Mouse (Mus musculus) embryonic fibroblast, embryonic 13.5 days (primary cell): ENCODE measurements around the gene Arnt. TPM values are rescaled to one million over a fixed set of nuclear protein-coding genes. Genes with fewer than 3 reads are reported as not detected.

Experiments
- H3K27ac ChIP-seq: 2 replicates; pipeline ENCODE4 v1.5.1; 2012; ENCODE audit warnings: low read length, control low read depth, inconsistent platforms; ENCODE audit not compliant: insufficient read depth
- H3K4me1 ChIP-seq: 2 replicates; pipeline ENCODE4 v1.6.1; 2011; ENCODE audit warnings: low read length; ENCODE audit not compliant: control insufficient read depth, insufficient read depth
- H3K4me3 ChIP-seq: 2 replicates; pipeline ENCODE4 v1.5.1; 2011; ENCODE audit warnings: mild to moderate bottlenecking, control low read depth, low read length; ENCODE audit not compliant: insufficient read depth
- CTCF ChIP-seq: IDR thresholded peaks from 2 replicates; pipeline ENCODE4 v1.5.1; 2011; ENCODE audit warnings: mild to moderate bottlenecking, control low read depth, low read length, moderate library complexity, borderline replicate concordance; ENCODE audit not compliant: insufficient read depth
- POLR2A ChIP-seq: IDR thresholded peaks from 2 replicates; pipeline ENCODE4 v1.6.1; 2011; ENCODE audit warnings: low read depth, mild to moderate bottlenecking, control low read depth, low read length, moderate library complexity
- polyA plus RNA-seq: library from polyadenylated mRNA; stranded (reverse); fragments of >200 nt; gene quantifications from 2 replicates; pipeline ENCODE4 v1.2.4, GENCODE M21; 2011; ENCODE audit warnings: low read depth; ENCODE audit not compliant: missing spikeins, insufficient read length

Arnt gene
- polyA plus RNA-seq, 1 experiment = 72.1 TPM

DNA sequence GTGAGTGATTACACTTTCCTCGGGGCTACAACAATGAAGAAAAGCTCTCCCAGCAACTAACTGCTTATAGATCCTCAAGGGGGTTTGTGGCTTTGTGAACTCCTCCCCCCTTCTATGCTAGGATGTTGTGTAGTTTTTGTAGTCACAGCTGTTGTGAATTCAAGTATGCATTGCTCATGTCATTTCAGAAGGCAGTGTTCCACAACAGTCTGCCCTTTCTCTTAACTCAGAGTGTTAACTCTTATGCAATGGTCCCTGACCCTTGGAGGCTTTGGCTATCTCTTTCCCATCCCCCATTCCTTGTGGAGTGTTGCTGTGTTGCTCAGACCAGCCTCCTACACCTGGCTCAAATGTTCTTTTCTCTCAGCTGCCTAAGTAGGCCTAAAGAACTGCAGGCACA lies 25.2 kb downstream of the Arnt start:
- Histone ChIP-seq H3K4me3 (no peak overlapping the region), H3K4me1 (no peaks in the 10 kb centered on the region), H3K27ac (no peak overlapping the region)
- no peak for TF ChIP-seq POLR2A
- no peak for TF ChIP-seq CTCF

GRCm38 (mm10) chr3:95463852-95464251 lies 29.7 kb downstream of the Arnt start:
- Histone ChIP-seq H3K27ac (no peak overlapping the region), H3K4me1 (no peaks in the 10 kb centered on the region), H3K4me3 (no peak overlapping the region)
- TF ChIP-seq POLR2A (no peak), CTCF (no peak)

GRCm38 (mm10) chr3:95478966-95479365 lies 44.8 kb downstream of the Arnt start:
- Histone ChIP-seq H3K4me1 (no peaks in the 10 kb centered on the region), H3K4me3 (no peak overlapping the region), H3K27ac (no peak overlapping the region)
- no peak for TF ChIP-seq POLR2A
- no peak for TF ChIP-seq CTCF

DNA sequence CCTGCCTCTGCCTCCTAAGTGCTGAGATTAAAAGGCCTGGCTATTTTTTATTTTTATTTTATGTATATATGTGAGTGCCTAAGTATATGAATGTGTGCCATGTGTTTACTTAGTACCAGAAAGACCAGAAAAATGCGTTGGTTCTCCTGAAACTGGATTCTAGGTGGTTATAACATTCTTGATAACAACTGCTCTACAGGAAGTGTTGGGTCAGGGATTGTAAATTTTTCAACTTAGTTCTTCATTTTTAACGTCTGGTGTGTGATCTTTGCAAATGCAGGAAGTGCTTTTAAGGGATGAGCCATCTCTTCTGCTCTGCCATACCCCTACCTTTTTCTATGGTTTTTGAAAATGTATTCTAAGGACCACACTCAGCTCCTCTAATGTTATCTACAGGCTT lies 52.2 kb downstream of the Arnt start:
- no peak overlapping the region for H3K4me3 ChIP-seq
- H3K4me1 ChIP-seq = no peaks in the 10 kb centered on the region
- H3K27ac ChIP-seq = no peak overlapping the region
- no peak for TF ChIP-seq POLR2A
- TF ChIP-seq CTCF = no peak

DNA sequence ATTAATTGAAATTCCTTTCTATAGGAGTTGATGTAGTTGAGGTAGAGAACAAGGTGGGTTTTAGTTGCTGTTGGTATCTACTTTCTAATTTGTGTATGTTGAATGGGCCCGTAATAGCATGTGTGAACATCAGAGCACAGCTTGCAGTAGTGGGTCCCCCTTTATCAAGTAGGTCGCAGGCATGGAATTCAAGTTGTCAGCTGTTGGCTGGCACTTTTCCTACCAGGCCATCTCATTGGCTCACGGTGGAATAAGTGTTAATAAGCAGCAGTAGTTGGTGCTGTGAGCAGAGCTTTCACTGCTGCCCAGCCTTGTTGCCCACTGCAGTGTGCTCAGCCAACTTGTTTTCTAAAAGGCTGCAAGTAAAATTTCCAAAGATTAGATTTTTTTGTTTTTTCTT lies 54.5 kb downstream of the Arnt start:
- TF ChIP-seq CTCF (no peak), POLR2A (no peak)
- Histone ChIP-seq H3K27ac (no peak overlapping the region), H3K4me1 (no peaks in the 10 kb centered on the region), H3K4me3 (no peak overlapping the region)

DNA sequence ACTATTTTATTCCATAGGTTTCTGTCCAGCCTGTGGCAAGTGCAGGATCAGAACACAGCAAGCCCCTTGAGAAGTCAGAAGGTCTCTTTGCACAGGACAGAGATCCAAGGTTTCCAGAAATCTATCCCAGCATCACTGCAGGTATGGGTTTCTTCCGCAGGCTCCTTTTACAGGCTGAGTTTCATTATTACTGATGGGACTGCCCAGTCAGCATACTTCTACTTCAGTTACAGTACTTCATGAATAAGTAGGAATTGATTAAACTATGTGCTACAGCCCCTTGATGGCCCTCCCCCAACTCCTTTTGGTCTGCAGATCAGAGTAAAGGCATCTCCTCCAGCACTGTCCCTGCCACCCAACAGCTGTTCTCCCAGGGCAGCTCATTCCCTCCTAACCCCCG lies 56.0 kb downstream of the Arnt start:
- TF ChIP-seq CTCF = no peak
- TF ChIP-seq POLR2A = no peak
- Histone ChIP-seq H3K4me3 (no peak overlapping the region), H3K4me1 (no peaks in the 10 kb centered on the region), H3K27ac (no peak overlapping the region)

DNA sequence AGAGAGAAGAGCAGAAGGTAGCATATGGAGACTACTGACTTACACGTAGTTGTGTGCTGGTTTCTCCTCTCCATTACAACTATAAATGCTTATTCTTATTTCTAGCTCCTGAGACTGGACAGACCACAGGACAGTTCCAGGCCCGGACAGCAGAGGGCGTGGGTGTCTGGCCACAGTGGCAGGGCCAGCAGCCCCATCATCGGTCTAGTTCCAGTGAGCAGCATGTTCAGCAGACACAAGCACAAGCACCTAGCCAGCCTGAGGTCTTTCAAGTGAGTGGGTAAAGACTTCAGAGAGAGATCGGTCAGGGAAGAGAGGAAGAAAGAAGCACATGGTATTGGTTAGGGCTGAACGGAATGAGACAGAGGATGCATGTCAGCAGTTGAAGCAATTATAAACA lies 60.2 kb downstream of the Arnt start:
- Histone ChIP-seq H3K27ac (no peak overlapping the region), H3K4me1 (no peaks in the 10 kb centered on the region), H3K4me3 (no peak overlapping the region)
- TF ChIP-seq CTCF (peak; percentile 81), POLR2A (no peak)

- Histone ChIP-seq H3K4me1 (no peaks in the 10 kb centered on the region), H3K4me3 (no peak overlapping the region), H3K27ac (no peak overlapping the region)
- TF ChIP-seq POLR2A = no peak
- no peak for TF ChIP-seq CTCF
Measured at GRCm38 (mm10) chr3:95498229-95498628, 64.0 kb downstream of the Arnt start.

- H3K4me3 ChIP-seq = peak within 1 kb of the TSS; percentile 58
- H3K4me1 ChIP-seq = no peaks in the 10 kb centered on the region
- H3K27ac ChIP-seq = peak within 1 kb of the TSS; percentile 88
- TF ChIP-seq POLR2A (peak; percentile 61), CTCF (no peak)
Measured at GRCm38 (mm10) chr3:95499024-95499423, 64.8 kb downstream of the Arnt start, which contains the start of gene Ctsk. TSS of gene Ctsk (plus strand) at chr3:95499256.

DNA sequence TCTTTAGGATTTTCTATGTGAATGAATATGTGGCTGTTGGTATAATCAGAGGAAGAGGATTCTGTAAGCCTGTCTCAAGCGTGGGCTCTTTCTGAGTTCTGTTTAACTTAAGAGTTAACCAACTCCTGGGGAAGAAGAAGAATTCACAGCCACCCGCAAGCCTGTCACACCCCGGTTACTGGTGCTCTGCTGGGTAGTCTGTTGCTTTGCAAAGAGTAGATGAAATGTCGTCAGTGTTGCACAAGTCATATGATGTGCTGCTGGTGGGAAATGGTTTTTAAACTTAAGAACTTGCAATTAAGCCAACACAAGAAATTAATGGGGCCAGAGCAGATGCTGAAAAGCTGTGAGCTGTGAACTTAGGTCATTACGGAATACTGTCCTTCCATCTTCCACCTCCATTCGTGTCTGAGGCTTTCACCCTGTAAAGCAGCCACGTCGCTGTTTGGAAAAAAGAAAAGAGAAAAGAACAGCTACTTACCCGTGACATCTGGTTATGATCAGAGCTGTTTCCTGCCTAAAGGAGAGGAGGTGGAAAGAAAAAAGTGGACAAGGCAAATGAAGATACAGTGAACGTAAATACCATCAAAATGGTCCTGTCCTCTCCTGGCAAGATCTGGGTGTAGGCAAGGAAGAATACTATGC lies 65.4 kb downstream of the Arnt start:
- TF ChIP-seq CTCF (no peak), POLR2A (peak; percentile 46; the same call in 1 of the 2 replicates)
- Histone ChIP-seq H3K4me3 (peak overlapping the region; percentile 58), H3K27ac (peak overlapping the region; percentile 88), H3K4me1 (no peaks in the 10 kb centered on the region)
